Mouse (Mus musculus) neural tube, embryonic 12.5 days (tissue): ENCODE data around the gene Mitd1. TPM values are rescaled to one million over a fixed set of nuclear protein-coding genes. Genes with fewer than 3 reads are reported as not detected.

ENCODE experiments used
- ATAC-seq: fragments of 200-750 bp; cut with Nextera tagmentation; 2 replicates; pipeline ENCODE4 v1.8.0; 2017; ENCODE audit warnings: low read depth, mild to moderate bottlenecking, moderate TSS enrichment, moderate library complexity; ENCODE audit not compliant: low FRiP score
- H3K27ac ChIP-seq: fragments of 300-500 bp; sonication (generic); 2 replicates; pipeline ENCODE4 v1.5.1; 2016
- H3K27me3 ChIP-seq: fragments of 300-500 bp; sonication (generic); replicated peaks from 2 replicates; pipeline ENCODE4 v1.6.1; 2016; ENCODE audit warnings: mild to moderate bottlenecking
- H3K36me3 ChIP-seq: fragments of 300-500 bp; sonication (generic); 2 replicates; pipeline ENCODE4 v1.6.1; 2016; ENCODE audit warnings: mild to moderate bottlenecking
- H3K4me1 ChIP-seq: fragments of 300-500 bp; sonication (generic); 2 replicates; pipeline ENCODE4 v1.6.1; 2016
- H3K4me2 ChIP-seq: fragments of 300-500 bp; sonication (generic); replicated peaks from 2 replicates; pipeline ENCODE4 v1.6.1; 2016; ENCODE audit warnings: mild to moderate bottlenecking
- H3K4me3 ChIP-seq: fragments of 300-500 bp; sonication (generic); 2 replicates; pipeline ENCODE4 v1.5.1; 2016
- H3K9ac ChIP-seq: fragments of 300-500 bp; sonication (generic); 2 replicates; pipeline ENCODE4 v1.6.1; 2016; ENCODE audit warnings: mild to moderate bottlenecking
- H3K9me3 ChIP-seq: fragments of 300-500 bp; sonication (generic); 2 replicates; pipeline ENCODE4 v1.6.1; 2016; ENCODE audit warnings: mild to moderate bottlenecking
- WGBS: fragments of 180-500 bp; shearing (Covaris S2); methylation state at CpG from one replicate; pipeline ENCODE4 v1.1.7; 2016; 5-methylcytosine and 5-hydroxymethylcytosine counted together
- polyA plus RNA-seq: library from polyadenylated mRNA; unstranded; fragments of >200 nt; fragmentation: Nextera tagmentation; extraction: Ambion mirVana; gene quantifications from 2 replicates; pipeline ENCODE4 v1.2.1, GENCODE M21; 2016

Gene Mitd1
- polyA plus RNA-seq, 1 experiment from 2014 or later = 20.3 TPM

- no peak for ATAC-seq
- no peak overlapping the region for H3K27ac ChIP-seq
- H3K27me3 ChIP-seq = no peaks in the 10 kb centered on the region
- H3K4me3 ChIP-seq = peak overlapping the region; percentile 69
- peak overlapping the region; percentile 74 for H3K4me2 ChIP-seq
- peaks cover 16% of the 10 kb centered on the region for H3K4me1 ChIP-seq
- no peak overlapping the region for H3K9ac ChIP-seq
- peaks cover 10% of the 10 kb centered on the region; the same call in 1 of the 2 replicates for H3K36me3 ChIP-seq
- 85% methylated on average over 7 of the region's 7 CpGs for WGBS
- H3K9me3 ChIP-seq = no peaks in the 10 kb centered on the region
Measured at GRCm38 (mm10) chr1:37889206-37889605, 1.0 kb downstream of the Mitd1 start.

GRCm38 (mm10) chr1:37884451-37884850 is 5.8 kb downstream of the Mitd1 start:
- Histone ChIP-seq H3K4me1 (peaks cover 4% of the 10 kb centered on the region), H3K4me2 (no peak overlapping the region), H3K27me3 (no peaks in the 10 kb centered on the region), H3K36me3 (peaks cover 26% of the 10 kb centered on the region; the same call in 1 of the 2 replicates), H3K9me3 (no peaks in the 10 kb centered on the region), H3K9ac (no peak overlapping the region), H3K27ac (no peak overlapping the region), H3K4me3 (no peak overlapping the region)
- ATAC-seq = no peak
- WGBS = 84% methylated on average over 4 of the region's 4 CpGs

- Histone ChIP-seq H3K27ac (no peak overlapping the region), H3K4me3 (no peak overlapping the region), H3K4me2 (no peak overlapping the region), H3K9ac (no peak overlapping the region), H3K27me3 (no peaks in the 10 kb centered on the region), H3K36me3 (peaks cover 36% of the 10 kb centered on the region), H3K9me3 (no peaks in the 10 kb centered on the region), H3K4me1 (no peaks in the 10 kb centered on the region)
- 85% methylated on average over 4 of the region's 4 CpGs for WGBS
- ATAC-seq = no peak
Measured at GRCm38 (mm10) chr1:37883411-37883810, 6.8 kb downstream of the Mitd1 start.

GRCm38 (mm10) chr1:37877736-37878460 is 12.3 kb downstream of the Mitd1 start:
- no peak overlapping the region for H3K27ac ChIP-seq
- no peak overlapping the region for H3K4me3 ChIP-seq
- H3K4me2 ChIP-seq = no peak overlapping the region
- peaks cover 7% of the 10 kb centered on the region; the same call in 1 of the 2 replicates for H3K9me3 ChIP-seq
- peaks cover 56% of the 10 kb centered on the region for H3K36me3 ChIP-seq
- ATAC-seq = no peak
- 95% methylated on average over 13 of the region's 13 CpGs for WGBS
- H3K27me3 ChIP-seq = no peaks in the 10 kb centered on the region
- H3K9ac ChIP-seq = no peak overlapping the region
- no peaks in the 10 kb centered on the region for H3K4me1 ChIP-seq

GRCm38 (mm10) chr1:37873157-37873556 is 17.1 kb downstream of the Mitd1 start:
- WGBS = 97% methylated on average over 4 of the region's 4 CpGs
- ATAC-seq = no peak
- Histone ChIP-seq H3K4me3 (no peak overlapping the region), H3K27ac (no peak overlapping the region), H3K4me1 (no peaks in the 10 kb centered on the region), H3K4me2 (0 out of 2 replicates have a peak overlapping the region, but pooled peaks have one; percentile 73), H3K9ac (no peak overlapping the region), H3K36me3 (peaks cover 32% of the 10 kb centered on the region), H3K27me3 (peaks cover 3% of the 10 kb centered on the region; the same call in 1 of the 2 replicates), H3K9me3 (peaks cover 7% of the 10 kb centered on the region; the same call in 1 of the 2 replicates)

- WGBS = 6% methylated on average over 33 of the region's 33 CpGs
- ATAC-seq = peak; percentile 89
Measured at GRCm38 (mm10) chr1:37872131-37873067, 17.8 kb downstream of the Mitd1 start.

GRCm38 (mm10) chr1:37871704-37872103 is 18.5 kb downstream of the Mitd1 start, which contains the start of gene Lipt1:
Gene Lipt1, plus strand, starts transcription at chr1:37871738.
- 7% methylated on average over 7 of the region's 7 CpGs for WGBS

More at GRCm38 (mm10) chr1:37872131-37873067, 17.8 kb downstream of the Mitd1 start:
- Histone ChIP-seq H3K9me3 (peaks cover 7% of the 10 kb centered on the region; the same call in 1 of the 2 replicates), H3K27ac (no peak overlapping the region; the same call in 1 of the 2 replicates), H3K4me1 (no peaks in the 10 kb centered on the region), H3K27me3 (peaks cover 3% of the 10 kb centered on the region; the same call in 1 of the 2 replicates), H3K4me2 (peak overlapping the region; percentile 73), H3K9ac (peak overlapping the region; percentile 40), H3K36me3 (peaks cover 24% of the 10 kb centered on the region), H3K4me3 (peak overlapping the region; percentile 50)

GRCm38 (mm10) chr1:37869362-37869761 is 20.8 kb downstream of the Mitd1 start:
- no peak overlapping the region for H3K4me2 ChIP-seq

More at GRCm38 (mm10) chr1:37871704-37872103, 18.5 kb downstream of the Mitd1 start, which contains the start of gene Lipt1:
- Histone ChIP-seq H3K27me3 (peaks cover 3% of the 10 kb centered on the region; the same call in 1 of the 2 replicates), H3K9me3 (peaks cover 7% of the 10 kb centered on the region; the same call in 1 of the 2 replicates), H3K4me3 (peak within 1 kb of the TSS; percentile 50), H3K27ac (no peak within 1 kb of the TSS; the same call in 1 of the 2 replicates), H3K4me1 (no peaks in the 10 kb centered on the region), H3K36me3 (peaks cover 19% of the 10 kb centered on the region), H3K9ac (peak within 1 kb of the TSS; percentile 40), H3K4me2 (peak within 1 kb of the TSS; percentile 73)
- peak; percentile 54 for ATAC-seq

GRCm38 (mm10) chr1:37868640-37869039 is 21.6 kb downstream of the Mitd1 start:
- WGBS = 58% methylated on average over 10 of the region's 10 CpGs
- H3K4me3 ChIP-seq = no peak overlapping the region
- H3K4me2 ChIP-seq = no peak overlapping the region
- no peaks in the 10 kb centered on the region for H3K4me1 ChIP-seq
- peaks cover 3% of the 10 kb centered on the region; the same call in 1 of the 2 replicates for H3K27me3 ChIP-seq
- no peak overlapping the region for H3K27ac ChIP-seq
- H3K9me3 ChIP-seq = no peaks in the 10 kb centered on the region
- no peak overlapping the region for H3K9ac ChIP-seq
- no peaks in the 10 kb centered on the region for H3K36me3 ChIP-seq
- no peak for ATAC-seq

More at GRCm38 (mm10) chr1:37869362-37869761, 20.8 kb downstream of the Mitd1 start:
- Histone ChIP-seq H3K9me3 (no peaks in the 10 kb centered on the region), H3K36me3 (no peaks in the 10 kb centered on the region), H3K27ac (no peak overlapping the region), H3K27me3 (peaks cover 3% of the 10 kb centered on the region; the same call in 1 of the 2 replicates), H3K4me3 (no peak overlapping the region), H3K4me1 (no peaks in the 10 kb centered on the region), H3K9ac (no peak overlapping the region)
- ATAC-seq = no peak
- whole genome bisulfite sequencing = 51% methylated on average over 2 of the region's 2 CpGs

GRCm38 (mm10) chr1:37867684-37868322 is 22.4 kb downstream of the Mitd1 start:
- Histone ChIP-seq H3K4me3 (no peak overlapping the region), H3K36me3 (no peaks in the 10 kb centered on the region), H3K4me1 (no peaks in the 10 kb centered on the region), H3K27ac (no peak overlapping the region), H3K4me2 (no peak overlapping the region), H3K27me3 (peaks cover 3% of the 10 kb centered on the region; the same call in 1 of the 2 replicates), H3K9ac (no peak overlapping the region), H3K9me3 (no peaks in the 10 kb centered on the region)
- ATAC-seq = no peak
- WGBS = 73% methylated on average over 10 of the region's 10 CpGs

GRCm38 (mm10) chr1:37867056-37867455 is 23.2 kb downstream of the Mitd1 start:
- Histone ChIP-seq H3K27me3 (peaks cover 3% of the 10 kb centered on the region; the same call in 1 of the 2 replicates), H3K9me3 (no peaks in the 10 kb centered on the region), H3K4me2 (no peak overlapping the region), H3K27ac (no peak overlapping the region), H3K4me1 (no peaks in the 10 kb centered on the region), H3K36me3 (no peaks in the 10 kb centered on the region), H3K9ac (no peak overlapping the region), H3K4me3 (no peak overlapping the region)
- ATAC-seq = no peak
- WGBS = 72% methylated on average over 1 of the region's 1 CpGs
